Mouse (Mus musculus): ENCODE measurements around the gene Gm7534. TPM values are rescaled to one million over a fixed set of nuclear protein-coding genes. Genes with fewer than 3 reads are reported as not detected.
A peak's percentile ranks its signal among the peaks of the same experiment; 100 is the strongest.

Gene Gm7534
- not detected in 2 replicates for total RNA-seq (2012; rRNA removed)

- H3K36me3 ChIP-seq (ENCODE audit: control insufficient read depth, insufficient read depth, low read length, poor library complexity, severe bottlenecking): no peaks in the 10 kb centered on the region
- H3K27ac ChIP-seq (ENCODE audit: insufficient read depth, low read depth, low read length, poor library complexity, severe bottlenecking): no peak within 1 kb of the TSS
- no peak for TF ChIP-seq ZC3H11A (IDR thresholded peaks at IDR 0.05; ENCODE audit: borderline replicate concordance, low read depth, low read length)
- TF ChIP-seq MAFK (IDR thresholded peaks at IDR 0.05; ENCODE audit: insufficient read depth, low read depth, low read length): no peak
- no peak for TF ChIP-seq CHD2 (IDR thresholded peaks at IDR 0.05; ENCODE audit: low read depth, low read length)
- TF ChIP-seq HCFC1 (IDR thresholded peaks at IDR 0.05; ENCODE audit: borderline replicate concordance, insufficient read depth, low read length): no peak
- TF ChIP-seq ZNF384 (IDR thresholded peaks at IDR 0.05; ENCODE audit: low read depth, low read length): no peak
- H3K4me1 ChIP-seq (ENCODE audit: control insufficient read depth in 2 of 2, insufficient read depth in 2 of 2, low read length in 2 of 2, poor library complexity in 1 of 2): peaks cover 1 to 12% of the 10 kb centered on the region in 2 experiments; a peak in 1 of 4 replicates
- H3K9me3 ChIP-seq (ENCODE audit: control insufficient read depth, insufficient read depth, low read depth, low read length): no peaks in the 10 kb centered on the region
- DNase-seq (ENCODE audit: low read depth, low spot score): no peak
- no peak within 1 kb of the TSS for H3K9ac ChIP-seq (ENCODE audit: insufficient read depth, low read depth, low read length, poor library complexity, severe bottlenecking)
- in situ Hi-C loops (cut with MboI; ENCODE audit: low sequenced_read_pairs in 2 of 2, unreplicated experiment in 2 of 2): no loop called here
- no peak within 1 kb of the TSS for H3K4me3 ChIP-seq (ENCODE audit: insufficient read depth in 1 of 2, low read depth in 1 of 2, low read length in 2 of 2, poor library complexity in 1 of 2, severe bottlenecking in 1 of 2)
Observed at GRCm38 (mm10) chr4:134202904-134203303, at the start of gene Gm7534. TSS of gene Gm7534 (minus strand) at chr4:134203004.

GRCm38 (mm10) chr4:134252131-134252910 lies 49.5 kb upstream of the Gm7534 start:
- H3K36me3 ChIP-seq (ENCODE audit: control insufficient read depth, insufficient read depth, low read length, poor library complexity, severe bottlenecking): no peaks in the 10 kb centered on the region
- H3K9ac ChIP-seq (ENCODE audit: insufficient read depth, low read depth, low read length, poor library complexity, severe bottlenecking): peak overlapping the region; percentile 75
- peak; percentile 70 for DNase-seq (ENCODE audit: low read depth, low spot score)
- peaks cover 12 to 38% of the 10 kb centered on the region in 2 experiments for H3K4me1 ChIP-seq (ENCODE audit: control insufficient read depth in 2 of 2, insufficient read depth in 2 of 2, low read length in 2 of 2, poor library complexity in 1 of 2)
- in situ Hi-C loops (cut with MboI; ENCODE audit: low sequenced_read_pairs in 2 of 2, unreplicated experiment in 2 of 2): no loop called here
- no peak overlapping the region for H3K27ac ChIP-seq (ENCODE audit: insufficient read depth, low read depth, low read length, poor library complexity, severe bottlenecking)
- peak overlapping the region; percentile 56 to 71 for H3K4me3 ChIP-seq (ENCODE audit: insufficient read depth in 1 of 2, low read depth in 1 of 2, low read length in 2 of 2, poor library complexity in 1 of 2, severe bottlenecking in 1 of 2)
- no peaks in the 10 kb centered on the region for H3K9me3 ChIP-seq (ENCODE audit: control insufficient read depth, insufficient read depth, low read depth, low read length)
- TF ChIP-seq MAFK (IDR thresholded peaks at IDR 0.05; ENCODE audit: insufficient read depth, low read depth, low read length) (no peak), CHD2 (IDR thresholded peaks at IDR 0.05; ENCODE audit: low read depth, low read length) (no peak), HCFC1 (IDR thresholded peaks at IDR 0.05; ENCODE audit: borderline replicate concordance, insufficient read depth, low read length) (no peak), ZC3H11A (IDR thresholded peaks at IDR 0.05; ENCODE audit: borderline replicate concordance, low read depth, low read length) (no peak), ZNF384 (IDR thresholded peaks at IDR 0.05; ENCODE audit: low read depth, low read length) (no peak)

GRCm38 (mm10) chr4:134251241-134252130 lies 48.7 kb upstream of the Gm7534 start:
- Histone ChIP-seq H3K27ac (ENCODE audit: insufficient read depth, low read depth, low read length, poor library complexity, severe bottlenecking) (no peak overlapping the region), H3K9ac (ENCODE audit: insufficient read depth, low read depth, low read length, poor library complexity, severe bottlenecking) (peak overlapping the region; percentile 75), H3K36me3 (ENCODE audit: control insufficient read depth, insufficient read depth, low read length, poor library complexity, severe bottlenecking) (no peaks in the 10 kb centered on the region), H3K9me3 (ENCODE audit: control insufficient read depth, insufficient read depth, low read depth, low read length) (no peaks in the 10 kb centered on the region), H3K4me3 (ENCODE audit: insufficient read depth in 1 of 2, low read depth in 1 of 2, low read length in 2 of 2, poor library complexity in 1 of 2, severe bottlenecking in 1 of 2) (peak overlapping the region; percentile 56 to 71), H3K4me1 (ENCODE audit: control insufficient read depth in 2 of 2, insufficient read depth in 2 of 2, low read length in 2 of 2, poor library complexity in 1 of 2) (peaks cover 11 to 36% of the 10 kb centered on the region in 2 experiments)
- in situ Hi-C loops (cut with MboI; ENCODE audit: low sequenced_read_pairs in 2 of 2, unreplicated experiment in 2 of 2): no loop called here
- TF ChIP-seq HCFC1 (IDR thresholded peaks at IDR 0.05; ENCODE audit: borderline replicate concordance, insufficient read depth, low read length): no peak
- TF ChIP-seq MAFK (IDR thresholded peaks at IDR 0.05; ENCODE audit: insufficient read depth, low read depth, low read length): no peak
- TF ChIP-seq ZC3H11A (IDR thresholded peaks at IDR 0.05; ENCODE audit: borderline replicate concordance, low read depth, low read length): no peak
- no peak for TF ChIP-seq ZNF384 (IDR thresholded peaks at IDR 0.05; ENCODE audit: low read depth, low read length)
- no peak for TF ChIP-seq CHD2 (IDR thresholded peaks at IDR 0.05; ENCODE audit: low read depth, low read length)
- no peak for DNase-seq (ENCODE audit: low read depth, low spot score)

GRCm38 (mm10) chr4:134250930-134251240 lies 48.1 kb upstream of the Gm7534 start:
- no peak for DNase-seq (ENCODE audit: low read depth, low spot score)
- in situ Hi-C loops (cut with MboI; ENCODE audit: low sequenced_read_pairs in 2 of 2, unreplicated experiment in 2 of 2): no loop called here
- Histone ChIP-seq H3K9me3 (ENCODE audit: control insufficient read depth, insufficient read depth, low read depth, low read length) (no peaks in the 10 kb centered on the region), H3K36me3 (ENCODE audit: control insufficient read depth, insufficient read depth, low read length, poor library complexity, severe bottlenecking) (no peaks in the 10 kb centered on the region), H3K27ac (ENCODE audit: insufficient read depth, low read depth, low read length, poor library complexity, severe bottlenecking) (no peak overlapping the region), H3K9ac (ENCODE audit: insufficient read depth, low read depth, low read length, poor library complexity, severe bottlenecking) (peak overlapping the region; percentile 75), H3K4me3 (ENCODE audit: insufficient read depth in 1 of 2, low read depth in 1 of 2, low read length in 2 of 2, poor library complexity in 1 of 2, severe bottlenecking in 1 of 2) (peak overlapping the region; percentile 56 to 71), H3K4me1 (ENCODE audit: control insufficient read depth in 2 of 2, insufficient read depth in 2 of 2, low read length in 2 of 2, poor library complexity in 1 of 2) (peaks cover 8 to 32% of the 10 kb centered on the region in 2 experiments)
- TF ChIP-seq HCFC1 (IDR thresholded peaks at IDR 0.05; ENCODE audit: borderline replicate concordance, insufficient read depth, low read length) (no peak), ZNF384 (IDR thresholded peaks at IDR 0.05; ENCODE audit: low read depth, low read length) (no peak), CHD2 (IDR thresholded peaks at IDR 0.05; ENCODE audit: low read depth, low read length) (no peak), MAFK (IDR thresholded peaks at IDR 0.05; ENCODE audit: insufficient read depth, low read depth, low read length) (no peak), ZC3H11A (IDR thresholded peaks at IDR 0.05; ENCODE audit: borderline replicate concordance, low read depth, low read length) (no peak)
